Mouse (Mus musculus) erythroid progenitor cell, adult 5-6 weeks (primary cell): ENCODE measurements around the gene Arid4b. TPM values are rescaled to one million over a fixed set of nuclear protein-coding genes. Genes with fewer than 3 reads are reported as not detected.
A peak's percentile ranks its signal among the peaks of the same experiment; 100 is the strongest.

Experiments used
- ATAC-seq: replicated peaks from 2 replicates; pipeline ENCODE4 v1.8.0; 2016; ENCODE audit warnings: moderate number of reproducible peaks, mild to moderate bottlenecking, moderate TSS enrichment, inconsistent platforms; ENCODE audit not compliant: poor library complexity, low FRiP score, severe bottlenecking
- total RNA-seq, 2 experiments: library from RNA; stranded (forward) in 1 of 2; stranded (reverse) in 1 of 2; fragments of 150-400 nt in 1 of 2; fragments of 186-747, 209-891 nt in 1 of 2; gene quantifications; 2 replicates each; pipeline versions ENCODE4 v1.2.3 to v1.2.4; 2015 to 2017; ENCODE audit warnings: low replicate concordance in 2 of 2

Gene Arid4b
- total RNA-seq, 2 experiments from 2014 or later, result 46.1 to 54.0 TPM

- ATAC-seq, result 0 out of 2 replicates have a peak, but pooled peaks have one; percentile 46
These were observed 115.0 kb downstream of the Arid4b start for GRCm38 (mm10) chr13:14177989-14178388.

GRCm38 (mm10) chr13:14179669-14180068 is 116.6 kb downstream of the Arid4b start:
- no peak for ATAC-seq

GRCm38 (mm10) chr13:14245946-14246345 is 182.9 kb downstream of the Arid4b start:
- ATAC-seq, result no peak

Other genes starting within 250 kb of the Arid4b start
- gene B3galnt2, start 108.8 kb upstream of the Arid4b start, total RNA-seq (2015; ENCODE audit: low replicate concordance), result 26.7 and 33.5 TPM in 2 replicates
- gene B3galnt2, start 108.8 kb upstream of the Arid4b start, total RNA-seq (2017; ENCODE audit: low replicate concordance), result 20.5 and 31.7 TPM in 2 replicates
- 128 and 172 TPM in 2 replicates for gene Tbce, start 23.6 kb upstream of the Arid4b start, total RNA-seq (2015; ENCODE audit: low replicate concordance)
- gene Tbce, start 23.6 kb upstream of the Arid4b start, total RNA-seq (2017; ENCODE audit: low replicate concordance), result 108 and 143 TPM in 2 replicates
- gene Ggps1, start 256 bp downstream of the Arid4b start, total RNA-seq (2015; ENCODE audit: low replicate concordance), result 17.7 and 23.5 TPM in 2 replicates
- gene Ggps1, start 256 bp downstream of the Arid4b start, total RNA-seq (2017; ENCODE audit: low replicate concordance), result 12.3 and 13.9 TPM in 2 replicates